Mouse (Mus musculus) embryo, embryonic 9.5 days (tissue): ENCODE measurements at regions not wholly inside any gene's neighbourhood (a gene's known extent, or its start where the extent isn't known, plus 50 kb on each side); places are given as distances from the start of the nearest gene placed in this dataset.

ENCODE experiments used
- DNase-seq: peaks from one replicate; pipeline ENCODE4 v3.0.0-alpha.2; 2017; ENCODE audit errors: extremely low spot score

DNA sequence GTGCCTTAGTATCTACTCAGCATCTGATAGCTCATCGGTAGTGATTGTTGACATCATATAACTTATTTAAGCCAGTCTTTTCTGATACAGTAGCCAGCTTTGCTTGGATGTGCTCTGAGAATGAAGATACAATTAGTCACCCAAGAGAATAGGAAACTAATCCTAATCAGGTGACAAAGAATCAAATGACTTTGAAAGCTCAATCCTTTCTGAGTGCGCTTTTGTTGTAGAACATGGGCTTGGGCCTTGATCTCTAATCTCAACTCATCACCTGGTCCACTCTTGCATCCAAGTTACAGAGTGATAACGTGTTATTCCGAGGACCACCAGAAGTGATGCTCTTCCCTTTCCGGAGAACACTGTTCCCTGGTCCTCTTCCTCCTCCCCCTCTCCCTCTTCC lies 86.9 kb upstream of the Cpm start:
- DNase-seq: no peak

DNA sequence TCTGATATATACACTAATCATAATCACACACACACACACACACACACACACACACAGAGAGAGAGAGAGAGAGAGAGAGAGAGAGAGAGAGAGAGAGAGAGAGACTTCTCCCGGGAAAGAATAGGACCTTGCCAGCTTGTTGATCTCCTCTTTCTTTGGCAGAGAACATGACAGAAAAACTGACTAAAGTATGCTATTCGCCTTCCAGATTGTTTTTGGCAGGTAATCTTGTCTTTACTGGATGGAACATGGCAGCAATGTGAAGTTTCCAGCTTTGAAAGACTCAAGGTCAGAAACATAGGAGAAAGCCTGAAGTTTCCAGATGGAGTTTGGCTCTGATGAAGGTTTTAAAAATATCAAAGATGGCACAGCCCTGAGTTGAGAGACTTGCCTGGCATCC lies 87.8 kb upstream of the Cpm start:
- DNase-seq: no peak

DNA sequence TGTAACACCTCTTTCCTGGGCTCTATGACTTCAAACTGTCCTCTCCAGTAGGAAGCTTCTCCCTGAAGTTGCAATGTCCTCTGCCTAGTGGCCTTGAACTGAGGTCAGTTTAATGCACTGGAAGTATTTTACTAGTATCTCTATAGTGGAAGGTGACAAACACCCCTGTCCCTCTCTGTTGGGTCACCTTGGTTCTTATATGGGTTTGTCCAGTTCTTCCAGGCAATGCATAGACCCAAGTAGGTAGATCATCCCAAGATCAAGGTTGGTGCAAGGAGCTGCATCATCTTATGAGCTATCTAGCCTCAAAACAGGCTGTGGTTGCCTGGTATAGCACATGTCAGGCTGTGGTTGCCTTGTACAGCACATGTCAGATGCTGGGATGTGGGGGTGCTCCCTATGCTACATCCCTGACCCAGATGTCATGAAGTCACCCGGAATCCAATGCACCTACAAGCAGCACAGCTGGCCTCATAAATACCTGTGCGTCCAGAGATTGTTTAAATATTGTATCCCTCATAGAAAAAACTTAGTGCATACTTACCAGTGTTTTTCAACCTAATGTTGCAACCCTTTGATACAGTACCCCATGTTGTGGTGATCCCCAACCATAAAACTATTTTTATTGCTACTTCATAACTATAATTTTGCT lies 88.4 kb upstream of the Cpm start:
- DNase-seq: no peak

DNA sequence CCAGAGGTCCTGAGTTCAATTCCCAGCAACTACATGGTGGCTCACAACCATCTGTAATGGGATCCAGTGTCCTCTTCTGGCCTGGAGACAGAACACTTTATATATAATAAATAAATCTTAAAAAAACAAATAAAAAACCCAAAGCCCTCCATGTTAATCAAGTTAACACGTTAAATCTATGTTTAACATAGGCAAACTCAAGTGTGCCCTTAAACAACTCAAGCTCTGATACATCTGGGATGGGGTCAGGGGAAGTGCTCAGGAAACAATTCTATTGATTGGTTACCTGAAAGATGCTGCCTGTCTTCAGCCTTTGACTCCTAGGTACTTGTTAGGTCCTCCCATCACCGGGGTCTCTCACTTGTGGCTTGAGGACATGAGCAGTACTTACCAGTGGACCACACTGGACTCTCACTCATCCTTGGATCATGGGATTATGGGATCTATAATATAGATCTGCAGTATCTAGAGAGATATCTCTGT lies 89.1 kb upstream of the Cpm start:
- no peak for DNase-seq

DNA sequence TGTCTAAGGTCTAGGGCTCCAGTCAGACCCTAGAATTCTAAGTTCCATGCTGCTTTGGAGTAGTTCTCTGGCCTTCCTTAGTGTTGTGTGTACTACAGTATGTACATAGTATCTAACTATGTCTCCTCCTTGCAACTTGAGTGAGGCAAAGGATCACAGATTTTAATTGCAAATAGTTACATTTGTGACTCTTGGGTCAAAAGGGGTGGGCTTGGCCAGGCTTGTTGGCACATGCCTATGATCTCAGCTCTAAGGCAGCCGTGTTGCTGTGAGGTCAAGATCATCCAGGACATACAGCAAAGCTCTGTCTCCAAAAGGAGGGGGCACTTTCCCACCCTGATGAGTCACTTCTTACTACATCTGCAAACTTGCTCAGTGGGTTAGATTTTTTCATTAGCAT lies 89.8 kb upstream of the Cpm start:
- no peak for DNase-seq

DNA sequence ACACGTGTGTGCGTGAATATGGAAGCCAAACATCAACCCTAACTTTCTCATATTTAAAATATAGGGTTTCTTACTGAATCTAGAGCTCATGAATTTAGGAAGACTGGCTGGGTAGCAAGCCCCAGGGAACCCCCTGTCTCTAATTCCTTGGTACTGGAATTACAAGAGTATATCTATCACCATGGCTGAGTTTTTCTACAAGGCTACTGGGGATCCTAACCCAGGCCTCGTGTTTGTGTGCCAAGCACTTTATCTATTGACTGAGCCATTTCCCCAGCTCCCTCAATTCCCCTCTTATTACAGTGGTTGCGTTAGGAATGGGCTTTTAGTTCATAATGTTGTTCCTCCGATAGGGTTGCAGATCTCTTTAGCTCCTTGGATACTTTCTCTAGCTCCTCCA lies 90.6 kb upstream of the Cpm start:
- no peak for DNase-seq

DNA sequence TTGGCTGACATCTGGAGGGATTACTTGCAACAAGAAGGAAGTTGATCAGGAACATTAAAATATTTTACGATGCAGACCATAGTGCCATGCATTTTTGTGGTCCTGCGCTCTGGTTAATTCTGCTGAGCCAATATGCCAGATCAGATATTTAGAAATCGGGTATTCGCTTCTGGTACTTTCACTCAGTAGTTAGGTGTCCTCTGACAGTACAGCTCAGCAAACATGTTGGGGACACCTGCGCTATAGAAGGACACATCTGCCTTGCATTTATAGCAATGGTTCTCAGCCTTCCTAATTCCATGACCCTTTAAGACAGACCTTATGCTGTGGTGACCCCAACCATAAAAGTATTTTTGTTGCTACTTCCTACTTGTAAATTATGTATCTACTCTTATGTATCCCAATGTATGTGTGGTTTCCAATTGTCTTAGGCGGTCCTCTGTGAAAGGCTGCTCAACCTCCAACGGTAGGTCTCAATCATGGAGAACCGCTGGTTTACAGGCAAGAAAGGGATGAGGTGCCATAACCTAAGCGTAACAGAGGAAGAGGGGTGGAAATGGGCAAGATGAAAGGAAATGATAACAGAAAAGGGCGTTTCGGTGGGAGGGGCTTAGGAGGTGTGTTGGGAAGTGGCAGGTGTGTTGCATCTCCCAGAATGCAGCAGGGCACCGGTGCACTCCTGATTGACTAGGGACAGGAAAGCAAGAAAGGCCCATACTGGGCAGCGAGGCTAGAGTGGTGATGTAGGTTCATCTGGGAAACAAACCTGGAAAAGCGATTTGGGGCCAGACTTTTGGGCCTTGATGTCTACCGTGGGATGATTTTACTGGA lies 92.3 kb upstream of the Cpm start:
- DNase-seq: no peak

DNA sequence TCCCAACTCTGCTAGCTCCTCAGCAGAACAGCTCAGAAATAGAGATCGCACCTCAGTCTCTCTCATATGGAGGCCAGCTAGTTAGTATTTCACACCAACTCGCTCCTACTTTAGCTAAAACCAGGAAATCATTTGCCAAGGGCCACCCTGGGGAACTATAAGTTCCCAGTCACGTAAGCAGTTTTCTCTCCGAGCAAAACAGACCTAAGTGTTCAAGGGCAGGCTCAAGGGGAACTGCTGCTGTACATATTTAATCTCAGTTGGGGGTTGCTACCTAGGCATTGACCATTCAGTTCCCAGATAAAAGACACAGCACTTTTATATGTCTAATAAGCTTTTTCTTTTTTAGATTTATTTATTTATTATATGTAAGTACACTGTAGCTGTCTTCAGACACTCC lies 93.5 kb upstream of the Cpm start:
- DNase-seq: no peak

DNA sequence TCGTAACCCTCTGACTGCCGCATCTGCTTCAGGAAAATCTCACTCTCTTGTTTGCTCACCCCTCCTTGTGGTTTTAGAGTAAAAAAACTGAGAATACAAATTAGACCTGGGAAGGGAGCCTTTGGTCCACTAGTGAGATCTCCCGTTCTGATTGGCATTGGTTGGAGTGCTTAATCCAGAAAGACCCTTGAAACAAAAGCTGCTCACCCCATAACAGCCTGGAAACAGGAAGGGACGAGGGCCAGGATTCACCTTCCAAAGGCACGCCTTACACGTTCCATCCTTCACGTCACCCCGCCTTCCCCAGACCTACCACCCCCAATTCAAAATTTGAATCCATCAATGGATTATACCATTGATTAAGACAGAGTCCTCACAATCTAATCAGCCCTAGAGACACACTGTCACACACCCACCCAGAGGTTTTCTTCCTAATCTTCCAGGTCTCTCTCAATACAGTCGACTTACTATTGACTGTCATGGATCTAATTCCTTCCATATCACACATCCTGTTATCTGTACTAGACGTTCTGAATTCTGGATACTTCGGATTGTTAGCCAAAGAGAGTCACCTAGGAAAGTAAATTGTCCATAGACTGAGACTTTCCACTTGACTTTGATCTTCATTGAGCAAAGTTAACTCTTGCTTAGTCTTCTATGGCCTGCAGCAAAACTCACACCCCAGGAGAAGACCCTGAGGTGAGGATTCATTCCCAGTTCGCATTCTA lies 94.1 kb upstream of the Cpm start:
- no peak for DNase-seq

DNA sequence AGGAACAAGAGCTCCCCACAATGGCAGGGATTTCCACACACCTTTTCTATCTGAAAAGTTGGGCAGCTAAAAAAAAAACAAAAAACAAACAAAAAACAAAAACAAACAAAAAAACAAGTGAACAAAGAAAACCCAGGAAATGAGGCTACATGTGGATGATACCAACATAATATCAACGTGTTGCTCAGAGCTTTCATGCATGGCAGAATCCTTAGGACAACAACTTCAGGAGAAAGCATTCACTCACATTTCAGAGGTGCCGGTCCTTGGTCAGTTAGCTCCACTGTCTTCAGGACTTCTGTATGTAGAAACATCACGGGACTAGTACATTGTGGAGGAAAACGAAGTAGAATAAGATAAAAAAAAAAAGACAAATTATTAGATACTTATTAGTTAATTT lies 94.8 kb upstream of the Cpm start:
- no peak for DNase-seq

DNA sequence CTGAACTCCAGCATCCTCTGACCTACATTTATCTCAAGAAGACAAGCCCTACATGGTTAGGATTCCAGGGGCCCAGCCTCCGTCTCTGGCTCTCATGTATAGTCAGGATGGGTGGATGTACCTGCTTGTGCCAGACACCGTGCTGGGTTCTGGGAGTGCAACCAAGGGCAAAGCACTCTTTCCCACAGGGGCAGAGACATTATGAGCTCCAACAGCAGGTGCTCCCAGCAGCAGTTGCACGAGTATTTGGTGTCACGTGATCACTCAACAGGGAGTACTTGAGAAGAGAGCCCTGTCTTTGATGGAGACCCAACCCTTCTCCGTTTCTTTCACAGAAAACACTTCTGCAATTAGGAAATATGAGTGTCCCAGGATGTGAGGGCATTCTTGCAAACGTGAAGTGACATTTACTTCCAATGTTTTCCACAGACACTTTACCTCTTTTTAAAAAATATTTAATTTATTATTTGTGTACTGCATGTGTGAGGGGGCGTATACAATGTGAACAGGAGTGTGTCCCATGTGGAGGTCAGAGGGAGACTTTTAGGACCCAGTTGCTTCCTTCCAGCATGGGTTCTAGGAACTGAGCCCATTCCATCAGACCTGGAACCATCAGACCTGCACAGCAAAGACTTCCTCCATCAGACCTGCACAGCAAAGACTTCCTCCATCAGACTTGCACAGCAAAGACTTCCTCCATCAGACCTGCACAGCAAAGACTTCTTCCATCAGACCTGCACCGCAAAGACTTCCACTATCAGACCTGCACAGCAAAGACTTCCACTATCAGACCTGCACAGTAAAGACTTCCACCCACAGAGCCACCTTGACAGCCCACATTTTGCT lies 95.5 kb upstream of the Cpm start:
- no peak for DNase-seq

DNA sequence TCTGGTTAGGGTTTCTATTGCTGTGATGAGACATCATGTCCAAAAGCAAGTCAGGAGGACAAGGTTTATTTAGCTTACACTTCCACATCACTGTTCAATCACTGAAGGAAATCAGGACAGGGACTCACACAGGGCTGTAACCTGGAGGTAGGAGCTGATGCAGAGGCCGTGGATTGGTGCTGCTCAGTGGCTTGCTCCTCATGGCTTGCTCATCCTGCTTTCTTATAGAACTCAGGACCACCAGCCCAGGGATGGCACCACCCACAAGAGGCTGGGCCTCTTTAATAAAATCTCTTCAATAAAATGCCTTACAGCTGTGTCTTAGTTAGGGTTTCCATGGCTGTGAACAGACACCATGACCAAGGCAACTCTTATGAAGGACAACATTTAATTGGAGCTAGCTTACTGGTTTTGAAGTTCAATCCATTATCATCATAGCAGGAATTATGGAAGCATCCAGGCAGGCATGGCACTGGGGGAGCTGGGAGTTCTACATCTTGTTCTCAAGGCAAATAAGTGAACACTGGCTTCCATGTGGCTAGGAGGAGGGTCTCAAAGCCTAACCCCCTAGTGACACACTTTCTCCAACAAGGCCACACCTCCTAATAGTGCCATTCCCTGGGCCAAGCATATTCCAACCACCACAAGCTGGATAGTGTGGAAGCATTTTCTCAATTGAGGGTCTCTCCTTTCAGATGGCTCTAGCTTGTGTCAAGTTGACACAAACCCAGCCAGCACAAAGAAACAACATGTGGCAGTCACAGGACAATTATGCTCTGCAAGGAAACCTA lies 96.4 kb upstream of the Cpm start:
- no peak for DNase-seq

DNA sequence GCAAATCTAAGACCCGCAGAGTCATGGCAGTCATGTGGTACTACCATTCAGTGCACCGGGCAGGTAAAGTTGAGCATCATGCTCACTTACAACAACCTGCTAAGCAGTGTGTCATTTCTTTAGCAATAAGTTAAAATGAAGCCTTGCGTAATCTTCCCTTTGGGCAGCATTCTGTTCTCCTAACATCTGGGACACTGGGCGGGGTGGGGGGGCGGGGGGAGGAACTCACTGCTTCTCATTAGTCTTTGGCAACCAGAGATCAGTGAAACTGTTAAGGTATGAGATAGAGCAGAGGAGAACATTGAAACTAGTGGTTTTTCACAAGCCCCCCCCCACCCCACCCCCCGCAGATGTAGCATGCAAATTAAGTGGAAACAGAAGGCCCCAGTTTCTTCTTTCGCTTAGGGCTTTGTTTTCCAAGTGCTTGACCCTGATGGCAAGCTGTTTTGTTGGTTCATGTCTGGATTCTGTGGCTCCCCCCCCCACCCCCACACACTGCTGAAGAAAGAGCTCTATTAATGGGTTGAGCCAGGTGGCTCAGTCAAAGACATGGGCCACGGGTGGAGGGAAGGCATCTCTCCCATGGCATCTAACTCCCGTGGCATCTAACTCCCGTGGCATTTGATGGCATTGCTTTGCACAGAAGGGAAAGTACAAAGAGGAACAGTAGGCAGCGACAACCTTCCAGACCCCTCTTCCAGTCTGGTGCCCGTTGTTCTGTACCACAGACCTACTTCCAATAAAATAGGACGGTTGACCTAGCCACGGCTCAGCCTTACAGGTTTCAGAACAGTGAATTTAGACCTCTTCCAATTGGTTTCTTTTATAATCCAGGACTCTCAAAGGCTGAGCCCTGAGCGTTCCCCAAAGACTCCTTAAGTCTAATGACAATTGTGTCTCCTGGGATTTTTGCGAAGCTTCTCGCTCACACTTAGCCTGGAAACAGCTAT lies 97.2 kb upstream of the Cpm start:
- DNase-seq: no peak

DNA sequence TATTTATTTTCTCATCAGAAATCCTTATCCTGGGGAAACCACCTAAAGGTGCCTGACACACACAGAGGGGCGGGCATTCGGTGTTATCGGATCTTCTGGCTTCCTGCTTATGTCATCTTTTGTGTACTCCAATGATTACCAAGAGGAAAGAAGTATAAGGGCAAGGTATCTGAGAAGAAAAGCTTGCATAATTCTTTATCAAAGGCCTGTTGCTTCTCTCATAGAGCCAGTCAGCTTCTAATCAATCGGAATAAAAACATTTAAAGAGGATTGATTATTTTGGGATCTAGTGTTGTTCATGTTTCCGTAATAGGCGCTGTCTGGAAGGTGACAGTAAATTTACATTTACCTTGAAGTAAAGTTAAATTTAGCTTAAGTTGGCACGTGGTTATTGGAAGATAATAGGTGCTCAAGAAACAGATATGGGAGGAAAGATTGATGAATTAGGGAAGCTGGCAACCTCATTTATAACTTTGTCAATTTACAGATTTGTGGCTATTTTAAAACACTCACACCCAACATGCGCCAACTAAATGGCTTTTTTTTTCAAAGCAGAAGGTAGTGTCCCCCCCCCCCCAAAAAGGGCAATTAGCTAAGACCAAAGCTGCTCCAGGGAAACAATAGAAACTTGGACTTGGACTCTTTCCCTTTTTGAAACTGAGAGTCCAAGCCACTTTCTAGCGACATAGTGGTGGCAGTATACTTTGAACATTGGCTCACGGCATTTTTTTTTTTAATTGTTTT lies 98.3 kb upstream of the Cpm start:
- no peak for DNase-seq

DNA sequence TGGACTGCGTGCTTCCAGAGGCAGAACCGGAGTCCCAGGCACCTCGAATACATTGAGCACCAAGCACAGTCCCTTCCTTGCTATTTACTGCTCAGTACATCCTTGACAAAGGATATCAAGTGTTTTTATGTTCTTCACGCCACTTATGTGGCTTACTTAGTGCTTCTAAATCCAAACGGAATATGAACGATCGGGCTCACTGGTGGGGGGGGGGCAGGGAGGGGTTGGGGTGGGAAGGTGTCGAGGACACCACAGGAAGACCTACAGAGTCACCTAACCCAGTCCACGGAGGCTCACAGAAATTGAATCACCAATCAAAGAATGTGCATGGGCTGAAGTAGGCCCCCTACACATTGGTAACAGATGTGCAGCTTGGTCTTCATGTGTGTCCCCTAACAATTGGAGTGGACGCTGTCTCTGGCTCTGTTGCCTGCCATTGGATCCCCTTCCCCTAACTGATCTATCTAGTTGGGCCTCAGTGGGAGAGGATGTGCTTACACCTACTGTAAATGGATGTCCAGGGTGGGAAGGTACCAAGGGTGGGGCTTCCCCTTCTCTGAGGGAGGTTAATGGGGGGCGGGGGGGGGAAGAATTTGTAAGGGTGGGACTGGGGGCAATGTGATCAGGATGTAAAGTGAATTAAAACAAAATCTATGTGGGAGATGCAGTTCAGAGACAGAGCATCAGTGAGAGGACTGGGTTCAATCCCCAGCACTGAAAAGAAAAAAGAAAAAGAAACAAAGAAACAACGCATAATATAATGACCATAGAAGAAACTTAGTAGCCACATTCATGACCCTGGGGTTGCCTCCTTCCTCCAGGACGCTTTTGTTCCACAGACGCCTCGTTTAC lies 99.1 kb upstream of the Cpm start:
- no peak for DNase-seq

DNA sequence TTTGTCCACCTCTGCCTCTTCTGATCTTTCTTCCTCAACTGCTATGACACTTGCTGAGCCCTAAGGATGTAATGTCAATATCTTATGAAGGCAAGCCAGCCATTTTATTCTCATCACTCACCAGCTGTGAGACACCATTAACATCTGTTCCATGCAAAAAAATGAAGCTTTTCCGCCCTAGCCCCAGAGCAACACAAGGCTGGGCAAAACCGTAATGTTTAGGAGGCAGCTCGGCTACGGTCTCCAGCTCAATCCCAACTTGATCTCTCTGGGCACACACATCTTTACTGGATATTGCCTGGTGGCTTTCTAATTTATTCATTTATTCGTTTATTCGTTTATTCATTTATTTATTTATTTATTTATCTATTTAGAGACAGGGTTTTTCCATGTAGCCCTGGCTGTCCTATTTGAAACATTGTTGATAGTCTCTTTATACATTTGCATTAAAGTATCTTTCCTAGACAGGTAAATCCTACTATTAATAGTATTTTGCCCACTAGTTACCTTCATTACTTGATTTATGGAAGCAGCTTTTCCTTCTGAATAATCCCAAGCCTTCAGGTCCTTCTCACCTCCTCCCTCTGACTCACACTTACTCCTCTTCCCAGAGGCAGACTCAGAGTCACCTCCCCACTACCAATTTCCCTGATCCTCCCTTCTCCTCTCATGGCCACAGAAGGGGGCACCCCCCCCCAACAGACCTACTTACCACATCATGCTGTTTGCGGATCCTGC lies 99.9 kb upstream of the Cpm start:
- no peak for DNase-seq

DNA sequence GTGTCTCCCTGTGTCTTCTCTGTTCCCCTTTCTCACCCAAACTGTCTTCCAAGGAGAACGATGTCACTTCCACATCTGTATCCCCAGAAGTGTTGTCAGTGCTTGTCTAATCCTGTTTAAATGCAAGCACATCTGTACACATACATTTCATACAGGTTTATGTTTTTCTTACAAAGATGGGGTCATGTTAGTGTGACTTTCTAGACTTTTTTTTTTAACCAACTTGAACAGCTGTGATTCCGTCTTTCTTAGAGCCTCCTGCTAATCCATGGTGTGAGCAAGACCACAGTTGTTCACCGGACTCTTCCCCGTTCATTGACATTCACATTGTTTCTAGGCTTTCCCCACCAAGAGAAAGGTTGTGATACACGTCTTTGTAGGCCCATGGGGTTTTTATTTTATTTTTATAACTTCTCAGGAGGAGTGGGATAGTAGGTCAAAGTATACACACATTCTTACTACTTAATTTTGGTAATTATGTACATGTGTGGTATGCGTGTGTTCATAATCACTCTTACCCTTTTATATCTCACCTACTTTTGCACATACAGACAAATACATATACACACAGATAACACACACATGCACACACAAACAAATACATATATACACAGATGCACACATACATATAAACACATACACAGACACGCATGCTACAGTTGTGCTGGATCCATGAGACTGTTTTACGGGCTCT lies 100.6 kb upstream of the Cpm start:
- DNase-seq: no peak
